Mouse (Mus musculus): ENCODE data around the gene Atg4d. TPM values are rescaled to one million over a fixed set of nuclear protein-coding genes. Genes with fewer than 3 reads are reported as not detected.
"Not testable (repeated sequence)": the region's sequence is repeated elsewhere in the genome, so short reads cannot be mapped to it uniquely, and the experiment has no call there.

The Atg4d gene
- total RNA-seq, 4 experiments from 2014 or later: 38.7 to 47.3 (median 40.8) TPM

- no peak for DNase-seq
Observed at GRCm38 (mm10) chr9:21241343-21241742, 23.8 kb upstream of the Atg4d start.

- no peak for DNase-seq
Observed at GRCm38 (mm10) chr9:21243826-21244427, 21.2 kb upstream of the Atg4d start.

GRCm38 (mm10) chr9:21244428-21245112, 20.5 kb upstream of the Atg4d start:
- no peak for DNase-seq

- no peak for DNase-seq
Observed at GRCm38 (mm10) chr9:21245113-21245487, 20.0 kb upstream of the Atg4d start.

- DNase-seq: no peak
Observed at GRCm38 (mm10) chr9:21246342-21246741, 18.8 kb upstream of the Atg4d start.

GRCm38 (mm10) chr9:21248326-21248725, 16.8 kb upstream of the Atg4d start, which contains the start of gene S1pr5:
S1pr5 (minus strand) TSS chr9:21248443.
- DNase-seq: no peak

- DNase-seq: no peak
Observed at GRCm38 (mm10) chr9:21249629-21250508, 15.2 kb upstream of the Atg4d start.

- no peak for DNase-seq
Observed at GRCm38 (mm10) chr9:21250509-21250908, 14.6 kb upstream of the Atg4d start.

- no peak for DNase-seq
Observed at GRCm38 (mm10) chr9:21251116-21251735, 13.9 kb upstream of the Atg4d start.

- DNase-seq: no peak
Observed at GRCm38 (mm10) chr9:21254690-21255089, 10.4 kb upstream of the Atg4d start.

- not testable (repeated sequence) for DNase-seq
Observed at GRCm38 (mm10) chr9:21256349-21256748, 8.7 kb upstream of the Atg4d start.

- DNase-seq: no peak
Observed at GRCm38 (mm10) chr9:21260491-21261040, 4.5 kb upstream of the Atg4d start.

GRCm38 (mm10) chr9:21261831-21262230, 3.3 kb upstream of the Atg4d start:
- no peak for DNase-seq

GRCm38 (mm10) chr9:21264272-21264999, 657 bp upstream of the Atg4d start:
- DNase-seq: no peak

- no peak for DNase-seq
Observed at GRCm38 (mm10) chr9:21265611-21266010, 518 bp downstream of the Atg4d start.

- DNase-seq: no peak
Observed at GRCm38 (mm10) chr9:21266889-21267288, 1.8 kb downstream of the Atg4d start.

GRCm38 (mm10) chr9:21268305-21268704, 3.2 kb downstream of the Atg4d start:
- DNase-seq: no peak

- not testable (repeated sequence) for DNase-seq
Observed at GRCm38 (mm10) chr9:21269590-21269989, 4.5 kb downstream of the Atg4d start.

GRCm38 (mm10) chr9:21272391-21272790, 7.3 kb downstream of the Atg4d start:
- DNase-seq: no peak

GRCm38 (mm10) chr9:21273094-21273493, 8.0 kb downstream of the Atg4d start:
- no peak for DNase-seq

- no peak for DNase-seq
Observed at GRCm38 (mm10) chr9:21273520-21274228, 8.6 kb downstream of the Atg4d start.

All from adrenal gland, adult 8-10 months (tissue).